Mouse (Mus musculus) limb, embryonic 14.5 days (tissue): Measurements from ENCODE around the gene Tfcp2l1. TPM values are rescaled to one million over a fixed set of nuclear protein-coding genes. Genes with fewer than 3 reads are reported as not detected.

ENCODE experiments used
- ATAC-seq: fragments of 200-750 bp; cut with Nextera tagmentation; 2 replicates; pipeline ENCODE4 v1.8.0; 2017; ENCODE audit warnings: low read depth, moderate number of reproducible peaks, moderate TSS enrichment; ENCODE audit not compliant: low FRiP score
- DNase-seq: peaks from one replicate; pipeline ENCODE4 v3.0.0-alpha.2; 2015; ENCODE audit warnings: low spot score
- H3K27ac ChIP-seq: fragments of 300-500 bp; sonication (generic); replicated peaks from 2 replicates; pipeline ENCODE4 v1.5.1; 2014; ENCODE audit warnings: low read depth, mild to moderate bottlenecking, low read length, moderate library complexity, mixed read lengths
- H3K27me3 ChIP-seq: fragments of 300-500 bp; sonication (generic); 2 replicates; pipeline ENCODE4 v1.6.1; 2014; ENCODE audit warnings: low read length, mixed read lengths; ENCODE audit not compliant: control insufficient read depth, insufficient read depth
- H3K36me3 ChIP-seq: fragments of 300-500 bp; sonication (generic); 2 replicates; pipeline ENCODE4 v1.6.1; 2014; ENCODE audit warnings: mild to moderate bottlenecking, low read length, moderate library complexity, mixed read lengths; ENCODE audit not compliant: control insufficient read depth, insufficient read depth
- H3K4me1 ChIP-seq: fragments of 300-500 bp; sonication (generic); 2 replicates; pipeline ENCODE4 v1.6.1; 2014; ENCODE audit warnings: antibody characterized with exemption, low read length, mixed read lengths; ENCODE audit not compliant: control insufficient read depth, insufficient read depth
- H3K4me2 ChIP-seq: fragments of 300-500 bp; sonication (generic); replicated peaks from 2 replicates; pipeline ENCODE4 v1.6.1; 2014; ENCODE audit warnings: low read depth, mild to moderate bottlenecking, low read length, moderate library complexity; ENCODE audit not compliant: severe bottlenecking
- H3K4me3 ChIP-seq: fragments of 300-500 bp; sonication (generic); replicated peaks from 2 replicates; pipeline ENCODE4 v1.5.1; 2014; ENCODE audit warnings: low read length
- H3K9ac ChIP-seq: fragments of 300-500 bp; sonication (generic); 2 replicates; pipeline ENCODE4 v1.6.1; 2014; ENCODE audit warnings: mild to moderate bottlenecking, low read depth, low read length, moderate library complexity; ENCODE audit not compliant: severe bottlenecking
- H3K9me3 ChIP-seq: fragments of 300-500 bp; sonication (generic); 2 replicates; pipeline ENCODE4 v1.6.1; 2016; ENCODE audit warnings: low read length; ENCODE audit not compliant: control insufficient read depth
- POLR2A ChIP-seq: fragments of 200-500 bp; IDR thresholded peaks from 2 replicates; pipeline ENCODE4 v1.8.0; 2012; ENCODE audit warnings: inconsistent platforms, mild to moderate bottlenecking, moderate library complexity, borderline replicate concordance; ENCODE audit not compliant: insufficient read depth, insufficient read length; ENCODE audit errors: extremely low read depth
- WGBS: fragments of 180-500 bp; shearing (Covaris S2); extraction: QIAGEN DNeasy Blood & Tissue Kit; methylation state at CpG from one replicate; pipeline ENCODE4 v1.1.7; 2014; 5-methylcytosine and 5-hydroxymethylcytosine counted together
- polyA plus RNA-seq, 2 experiments: library from polyadenylated mRNA; depleted of rRNA in 1 of 2; stranded (reverse) in 1 of 2; unstranded in 1 of 2; fragments of >200 nt; fragmentation: Nextera tagmentation in 1 of 2; extraction: Ambion mirVana in 1 of 2; gene quantifications; 2 replicates each; pipeline versions ENCODE4 v1.2.1 to v1.2.3; 2012 to 2014

The Tfcp2l1 gene
- polyA plus RNA-seq, 2 experiments = 0.38 to 0.67 TPM

GRCm38 (mm10) chr1:118681980-118682379 is 54.2 kb downstream of the Tfcp2l1 start:
- TF ChIP-seq POLR2A = no peak
- Histone ChIP-seq H3K9me3 (no peaks in the 10 kb centered on the region), H3K4me3 (no peak overlapping the region), H3K4me1 (no peaks in the 10 kb centered on the region), H3K9ac (no peak overlapping the region), H3K27ac (no peak overlapping the region), H3K36me3 (no peaks in the 10 kb centered on the region), H3K27me3 (no peaks in the 10 kb centered on the region), H3K4me2 (no peak overlapping the region)
- WGBS = 63% methylated on average over 1 of the region's 1 CpGs
- DNase-seq (no peak), ATAC-seq (no peak)

DNA sequence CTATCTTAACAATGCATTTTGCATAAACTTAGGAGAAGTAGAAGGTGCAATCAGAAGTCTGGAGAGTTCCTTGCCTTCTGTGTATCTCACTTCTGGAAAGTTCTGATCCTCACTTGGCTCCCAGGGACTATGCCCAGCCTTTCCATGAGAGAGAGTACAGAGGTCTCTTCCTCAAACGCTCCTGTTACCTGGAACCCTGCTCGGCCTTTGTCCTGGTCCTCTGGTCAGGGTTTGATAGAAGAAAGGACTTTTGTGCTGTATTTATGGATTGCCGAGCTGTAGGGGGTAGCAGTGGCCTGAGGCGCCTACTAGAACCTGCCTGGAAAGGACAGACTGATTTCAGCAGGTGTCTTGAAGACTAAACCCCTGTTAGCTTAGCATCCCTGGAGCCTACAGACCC is 55.9 kb downstream of the Tfcp2l1 start:
- H3K4me1 ChIP-seq = no peaks in the 10 kb centered on the region
- no peak overlapping the region for H3K9ac ChIP-seq
- no peak overlapping the region for H3K4me3 ChIP-seq
- ATAC-seq (no peak), DNase-seq (no peak)
- H3K9me3 ChIP-seq = no peaks in the 10 kb centered on the region
- no peak overlapping the region for H3K4me2 ChIP-seq
- no peaks in the 10 kb centered on the region for H3K36me3 ChIP-seq
- H3K27ac ChIP-seq = no peak overlapping the region
- no peaks in the 10 kb centered on the region for H3K27me3 ChIP-seq
- WGBS = 75% methylated on average over 4 of the region's 4 CpGs
- TF ChIP-seq POLR2A = no peak

- no peak for DNase-seq
- H3K27ac ChIP-seq = no peak overlapping the region
- no peak overlapping the region for H3K9ac ChIP-seq
- H3K4me2 ChIP-seq = no peak overlapping the region
- H3K4me3 ChIP-seq = no peak overlapping the region
- TF ChIP-seq POLR2A = no peak
- no peaks in the 10 kb centered on the region for H3K36me3 ChIP-seq
- WGBS = 81% methylated on average over 10 of the region's 10 CpGs
- H3K4me1 ChIP-seq = no peaks in the 10 kb centered on the region
- H3K9me3 ChIP-seq = no peaks in the 10 kb centered on the region
- no peak for ATAC-seq
- H3K27me3 ChIP-seq = no peaks in the 10 kb centered on the region
Measured at GRCm38 (mm10) chr1:118687726-118688125, 60.0 kb downstream of the Tfcp2l1 start.

DNA sequence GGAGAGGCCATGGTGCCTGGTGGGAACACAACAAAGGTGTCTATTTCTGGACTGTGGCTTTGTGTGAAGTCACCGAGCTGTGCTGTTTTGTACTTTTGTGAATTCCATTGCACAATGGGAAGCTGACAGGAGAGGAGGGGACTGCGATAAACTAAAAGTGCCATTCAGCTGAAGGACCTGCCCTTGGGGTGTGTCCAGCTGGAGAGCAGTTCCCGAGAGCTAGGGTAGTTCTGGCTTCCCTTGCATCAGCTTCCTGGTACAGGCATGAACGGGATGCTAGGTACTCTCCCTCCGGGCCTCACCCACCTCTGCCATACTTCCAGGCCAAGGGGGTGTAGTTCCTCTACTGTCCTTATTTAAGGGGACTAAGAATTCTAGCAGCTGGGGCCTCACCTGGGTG is 62.1 kb downstream of the Tfcp2l1 start:
- ATAC-seq (no peak), DNase-seq (no peak)
- Histone ChIP-seq H3K27me3 (no peaks in the 10 kb centered on the region), H3K4me2 (no peak overlapping the region), H3K9ac (no peak overlapping the region), H3K4me1 (no peaks in the 10 kb centered on the region), H3K4me3 (no peak overlapping the region), H3K36me3 (no peaks in the 10 kb centered on the region), H3K9me3 (no peaks in the 10 kb centered on the region), H3K27ac (no peak overlapping the region)
- no peak for TF ChIP-seq POLR2A
- 57% methylated on average over 5 of the region's 5 CpGs for whole genome bisulfite sequencing

DNA sequence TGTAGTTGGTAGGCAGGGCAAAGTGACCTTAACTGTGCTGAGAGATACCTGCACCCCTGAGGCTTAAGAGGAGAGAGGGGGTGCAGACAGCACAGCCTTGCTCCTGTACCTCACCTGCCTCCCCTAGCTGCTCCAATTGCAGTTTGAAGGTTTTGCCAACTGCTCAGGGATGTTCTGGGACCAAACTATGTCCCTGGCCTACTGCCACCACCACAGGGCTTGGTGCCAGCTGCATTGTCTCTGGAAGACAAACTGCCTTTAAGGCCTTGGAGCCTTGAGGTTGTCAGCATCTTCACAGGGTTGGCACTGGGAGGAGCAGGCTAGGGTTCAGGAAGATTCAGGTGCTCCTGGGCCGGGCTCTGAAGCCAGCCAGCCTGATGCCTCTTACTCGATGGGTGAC is 66.7 kb downstream of the Tfcp2l1 start:
- ATAC-seq (no peak), DNase-seq (no peak)
- Histone ChIP-seq H3K4me1 (no peaks in the 10 kb centered on the region), H3K27me3 (no peaks in the 10 kb centered on the region), H3K9me3 (no peaks in the 10 kb centered on the region), H3K4me3 (no peak overlapping the region), H3K36me3 (no peaks in the 10 kb centered on the region), H3K27ac (no peak overlapping the region), H3K4me2 (no peak overlapping the region), H3K9ac (no peak overlapping the region)
- 87% methylated on average over 2 of the region's 2 CpGs for WGBS
- no peak for TF ChIP-seq POLR2A

DNA sequence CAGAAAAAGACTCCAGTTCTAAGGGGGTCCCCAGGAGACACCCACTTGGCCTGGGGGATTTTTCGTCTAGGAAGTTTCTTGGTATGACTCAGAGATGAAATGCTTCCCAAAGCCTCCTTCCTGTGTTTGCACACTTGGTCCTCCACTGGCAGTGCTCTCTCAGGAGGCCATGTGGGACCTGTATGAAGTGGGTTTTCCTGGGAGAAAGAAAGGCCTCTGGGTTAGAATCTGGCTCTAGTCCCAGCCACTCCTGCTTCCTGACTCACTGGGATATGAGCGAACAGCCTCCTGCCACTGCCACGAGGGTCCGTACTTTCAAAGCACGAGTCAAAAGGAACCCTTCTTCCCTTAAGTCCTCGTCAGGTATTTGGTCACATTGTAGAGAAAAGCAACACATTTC is 70.2 kb downstream of the Tfcp2l1 start:
- Histone ChIP-seq H3K36me3 (no peaks in the 10 kb centered on the region), H3K9me3 (no peaks in the 10 kb centered on the region), H3K4me3 (no peak overlapping the region), H3K9ac (no peak overlapping the region), H3K27me3 (no peaks in the 10 kb centered on the region), H3K4me1 (no peaks in the 10 kb centered on the region), H3K4me2 (no peak overlapping the region), H3K27ac (no peak overlapping the region)
- 81% methylated on average over 6 of the region's 6 CpGs for WGBS
- no peak for TF ChIP-seq POLR2A
- no peak for DNase-seq
- no peak for ATAC-seq
